Mouse (Mus musculus) stomach, postnatal 0 days (tissue): Measurements from ENCODE around the gene Cep250. TPM values are rescaled to one million over a fixed set of nuclear protein-coding genes. Genes with fewer than 3 reads are reported as not detected.
A peak's percentile ranks its signal among the peaks of the same experiment; 100 is the strongest.

Experiments
- ATAC-seq: fragments of 200-750 bp; cut with Nextera tagmentation; 2 replicates; pipeline ENCODE4 v1.8.0; 2017; ENCODE audit not compliant: low FRiP score, low TSS enrichment
- DNase-seq: peaks from one replicate; pipeline ENCODE4 v3.0.0-alpha.2; 2016; ENCODE audit warnings: low spot score
- H3K27ac ChIP-seq: fragments of 300-500 bp; sonication (generic); replicated peaks from 2 replicates; pipeline ENCODE4 v1.5.1; 2014; ENCODE audit warnings: mild to moderate bottlenecking, control low read depth
- H3K27me3 ChIP-seq: fragments of 300-500 bp; sonication (generic); 2 replicates; pipeline ENCODE4 v1.6.1; 2014; ENCODE audit warnings: low read length; ENCODE audit not compliant: control insufficient read depth, insufficient read depth
- H3K36me3 ChIP-seq: fragments of 300-500 bp; sonication (generic); 2 replicates; pipeline ENCODE4 v1.6.1; 2014; ENCODE audit warnings: low read length, mixed read lengths; ENCODE audit not compliant: control insufficient read depth, insufficient read depth
- H3K4me1 ChIP-seq: fragments of 300-500 bp; sonication (generic); replicated peaks from 2 replicates; pipeline ENCODE4 v1.6.1; 2014; ENCODE audit warnings: antibody characterized with exemption; ENCODE audit not compliant: control insufficient read depth, insufficient read depth
- H3K4me2 ChIP-seq: fragments of 300-500 bp; sonication (generic); replicated peaks from 2 replicates; pipeline ENCODE4 v1.6.1; 2014; ENCODE audit warnings: low read depth, mild to moderate bottlenecking, control low read depth, moderate library complexity
- H3K4me3 ChIP-seq: fragments of 300-500 bp; sonication (generic); 2 replicates; pipeline ENCODE4 v1.5.1; 2014; ENCODE audit warnings: low read depth, low read length, control low read depth
- H3K9ac ChIP-seq: fragments of 300-500 bp; sonication (generic); 2 replicates; pipeline ENCODE4 v1.6.1; 2014; ENCODE audit warnings: mild to moderate bottlenecking, low read length, control low read depth, mixed read lengths
- H3K9me3 ChIP-seq: fragments of 300-500 bp; sonication (generic); 2 replicates; pipeline ENCODE4 v1.6.1; 2016; ENCODE audit warnings: low read length; ENCODE audit not compliant: control insufficient read depth
- CTCF ChIP-seq: IDR thresholded peaks from 2 replicates; pipeline ENCODE4 v1.5.1; 2016; ENCODE audit warnings: antibody characterized with exemption, low read depth, mild to moderate bottlenecking, moderate library complexity
- EP300 ChIP-seq: optimal IDR thresholded peaks from 2 replicates; pipeline ENCODE3; 2016; ENCODE audit warnings: antibody characterized with exemption
- WGBS: fragments of 180-500 bp; shearing (Covaris S2); extraction: QIAGEN DNeasy Blood & Tissue Kit; methylation state at CpG from one replicate; pipeline ENCODE4 v1.1.7; 2014; 5-methylcytosine and 5-hydroxymethylcytosine counted together
- polyA plus RNA-seq: library from polyadenylated mRNA; unstranded; fragments of >200 nt; fragmentation: Nextera tagmentation; extraction: Ambion mirVana; gene quantifications from 2 replicates; pipeline ENCODE4 v1.2.1, GENCODE M21; 2015

Cep250 gene
- polyA plus RNA-seq, 1 experiment from 2014 or later: 4.6 TPM

GRCm38 (mm10) chr2:155991863-155992321 lies 35.6 kb downstream of the Cep250 start:
- H3K9me3 ChIP-seq: no peaks in the 10 kb centered on the region
- H3K4me1 ChIP-seq: no peaks in the 10 kb centered on the region
- 62% methylated on average over 14 of the region's 14 CpGs for whole genome bisulfite sequencing
- H3K36me3 ChIP-seq: peaks cover 27% of the 10 kb centered on the region
- peak overlapping the region; percentile 40 for H3K27ac ChIP-seq
- peak; percentile 91 for DNase-seq
- TF ChIP-seq CTCF (peak; percentile 59), EP300 (no peak)
- ATAC-seq: peak; percentile 82
- no peak overlapping the region for H3K4me3 ChIP-seq
- H3K4me2 ChIP-seq: no peak overlapping the region
- H3K27me3 ChIP-seq: no peaks in the 10 kb centered on the region
- H3K9ac ChIP-seq: 0 out of 2 replicates have a peak overlapping the region, but pooled peaks have one; percentile 8

DNA sequence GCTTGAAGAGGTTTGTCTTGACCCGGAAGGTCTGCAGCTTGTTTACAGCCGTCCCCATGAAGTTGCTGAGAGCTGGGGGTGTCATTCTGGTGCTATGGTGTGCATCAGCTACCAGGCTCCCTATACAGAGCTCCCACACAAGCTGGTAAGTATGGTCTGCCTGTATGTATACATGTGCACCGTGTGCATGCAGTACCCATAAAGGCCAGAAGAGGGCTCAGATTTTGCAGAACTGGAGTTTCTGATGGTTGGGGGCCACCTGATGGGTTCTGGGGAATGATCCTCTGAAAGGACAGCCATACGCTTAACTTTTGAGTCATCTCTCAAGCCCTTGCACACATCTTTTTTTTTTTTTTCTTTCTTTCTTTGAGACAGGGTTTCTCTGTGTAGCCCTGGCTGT lies 49.1 kb downstream of the Cep250 start:
- TF ChIP-seq CTCF (peak; percentile 56), EP300 (no peak)
- Histone ChIP-seq H3K9me3 (no peaks in the 10 kb centered on the region), H3K4me2 (no peak overlapping the region), H3K27me3 (no peaks in the 10 kb centered on the region), H3K4me1 (0 out of 2 replicates have a peak, but pooled peaks cover 2% of the 10 kb centered on the region), H3K27ac (no peak overlapping the region), H3K36me3 (peaks cover 6% of the 10 kb centered on the region; the same call in 1 of the 2 replicates), H3K4me3 (no peak overlapping the region), H3K9ac (no peak overlapping the region)
- ATAC-seq (no peak), DNase-seq (no peak)
- 91% methylated on average over 4 of the region's 4 CpGs for WGBS

- WGBS: 0% methylated on average over 45 of the region's 45 CpGs
- Histone ChIP-seq H3K4me3 (peak within 1 kb of the TSS; percentile 86), H3K36me3 (peaks cover 21% of the 10 kb centered on the region), H3K4me1 (0 out of 2 replicates have a peak, but pooled peaks cover 2% of the 10 kb centered on the region), H3K27me3 (no peaks in the 10 kb centered on the region), H3K9me3 (no peaks in the 10 kb centered on the region), H3K27ac (peak within 1 kb of the TSS; percentile 71), H3K4me2 (peak within 1 kb of the TSS; percentile 79), H3K9ac (peak within 1 kb of the TSS; percentile 82)
- ATAC-seq: peak; percentile 99
- TF ChIP-seq EP300: no peak
- TF ChIP-seq CTCF: no peak
- DNase-seq: peak; percentile 100
Observed at GRCm38 (mm10) chr2:156007888-156008532, 51.8 kb downstream of the Cep250 start, which contains the start of the genes 6430550D23Rik and Ergic3. Gene 6430550D23Rik (minus strand): TSS chr2:156007977. Gene Ergic3 (plus strand): TSS chr2:156008045.

- Histone ChIP-seq H3K36me3 (peaks cover 18% of the 10 kb centered on the region), H3K4me2 (no peak overlapping the region), H3K27me3 (no peaks in the 10 kb centered on the region), H3K4me1 (no peaks in the 10 kb centered on the region), H3K4me3 (no peak overlapping the region), H3K9ac (no peak overlapping the region), H3K9me3 (no peaks in the 10 kb centered on the region), H3K27ac (no peak overlapping the region)
- ATAC-seq (no peak), DNase-seq (no peak)
- 81% methylated on average over 3 of the region's 3 CpGs for WGBS
- TF ChIP-seq EP300 (no peak), CTCF (no peak)
Observed at GRCm38 (mm10) chr2:156018106-156018505, 61.8 kb downstream of the Cep250 start.

DNA sequence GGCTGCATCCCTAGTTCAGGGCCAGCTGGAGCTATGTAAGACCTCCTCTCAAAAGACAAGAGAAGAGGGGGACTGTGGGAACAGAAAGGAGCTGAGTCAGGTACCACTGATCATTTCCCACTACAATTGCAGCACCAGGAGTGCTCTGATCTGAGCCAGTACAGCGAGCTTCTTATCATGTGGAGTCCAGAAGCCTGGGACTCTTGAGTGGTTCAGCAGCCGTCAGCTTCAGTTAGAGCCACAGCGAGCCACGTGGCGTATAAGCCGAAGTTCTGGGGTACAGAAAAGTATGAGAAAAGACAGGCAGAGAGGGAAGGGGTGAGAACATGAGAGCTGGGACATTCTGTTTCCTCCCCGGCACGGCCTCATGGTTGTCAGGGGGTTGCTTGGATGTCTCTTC lies 65.0 kb downstream of the Cep250 start:
- Histone ChIP-seq H3K9me3 (no peaks in the 10 kb centered on the region), H3K9ac (no peak overlapping the region), H3K36me3 (peaks cover 12% of the 10 kb centered on the region), H3K4me2 (no peak overlapping the region), H3K4me3 (no peak overlapping the region), H3K4me1 (no peaks in the 10 kb centered on the region), H3K27me3 (no peaks in the 10 kb centered on the region), H3K27ac (no peak overlapping the region)
- DNase-seq (no peak), ATAC-seq (no peak)
- TF ChIP-seq CTCF: no peak
- TF ChIP-seq EP300: no peak
- 84% methylated on average over 8 of the region's 8 CpGs for WGBS

DNA sequence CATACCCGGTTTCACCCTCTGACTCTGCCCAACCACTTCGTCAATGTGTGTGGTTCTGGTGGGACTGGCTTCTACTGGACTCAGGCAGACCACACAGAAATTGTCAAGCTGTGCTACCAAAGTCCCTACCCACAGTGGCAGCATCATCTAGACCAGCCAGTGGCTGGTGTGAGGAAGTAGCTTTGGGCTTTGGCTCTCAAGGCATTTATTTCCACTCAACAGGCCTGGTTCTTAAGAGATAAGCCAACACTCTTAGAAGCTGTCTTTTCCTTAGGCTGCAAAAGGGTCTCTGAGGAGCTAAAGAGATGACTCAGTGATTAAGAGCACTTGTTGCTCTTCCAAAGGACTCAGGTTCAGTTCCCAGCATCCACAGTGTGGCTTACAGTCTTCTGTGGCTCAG lies 65.5 kb downstream of the Cep250 start:
- Histone ChIP-seq H3K4me1 (no peaks in the 10 kb centered on the region), H3K27ac (no peak overlapping the region), H3K27me3 (no peaks in the 10 kb centered on the region), H3K4me3 (no peak overlapping the region), H3K9ac (no peak overlapping the region), H3K36me3 (peaks cover 8% of the 10 kb centered on the region), H3K9me3 (no peaks in the 10 kb centered on the region), H3K4me2 (no peak overlapping the region)
- 84% methylated on average over 2 of the region's 2 CpGs for WGBS
- DNase-seq (no peak), ATAC-seq (no peak)
- TF ChIP-seq EP300 (no peak), CTCF (no peak)
